Mouse (Mus musculus) MEL (cell line): ENCODE results near the gene Ppargc1a. TPM values are rescaled to one million over a fixed set of nuclear protein-coding genes. Genes with fewer than 3 reads are reported as not detected.

Source experiments
- DNase-seq: peaks from one replicate; pipeline ENCODE4 v3.0.0; 2011; ENCODE audit warnings: low read depth, low spot score
- H3K27ac ChIP-seq: 2 replicates; pipeline ENCODE4 v1.5.1; 2012; ENCODE audit warnings: low read depth, mild to moderate bottlenecking, control low read depth, low read length, moderate library complexity; ENCODE audit not compliant: control insufficient read depth
- H3K27me3 ChIP-seq, 2 experiments: fragments of 150-350 bp in 1 of 2; sonication (generic) in 1 of 2; 2 replicates each; pipeline ENCODE4 v1.6.1; 2012; ENCODE audit warnings: low read length in 2 of 2, mild to moderate bottlenecking in 2 of 2, improper control_type of control experiment in 1 of 2, moderate library complexity in 1 of 2; ENCODE audit not compliant: insufficient read depth in 2 of 2, control insufficient read depth in 1 of 2
- H3K36me3 ChIP-seq, 2 experiments: 2 replicates each; pipeline ENCODE4 v1.6.1; 2012 to 2014; ENCODE audit warnings: low read length in 2 of 2, improper control_type of control experiment in 1 of 2, inconsistent platforms in 1 of 2, mild to moderate bottlenecking in 1 of 2; ENCODE audit not compliant: insufficient read depth in 2 of 2, control insufficient read depth in 1 of 2
- H3K4me1 ChIP-seq, 2 experiments: fragments of 150-350 bp in 1 of 2; sonication (generic) in 1 of 2; 2 replicates each; pipeline ENCODE4 v1.6.1; 2012; ENCODE audit warnings: low read length in 2 of 2, improper control_type of control experiment in 1 of 2, mild to moderate bottlenecking in 1 of 2; ENCODE audit not compliant: insufficient read depth in 2 of 2, control insufficient read depth in 1 of 2
- H3K4me3 ChIP-seq, 2 experiments: fragments of 150-350 bp in 1 of 2; sonication (generic) in 1 of 2; 2 replicates each; pipeline ENCODE4 v1.5.1; 2012; ENCODE audit warnings: low read depth in 2 of 2, low read length in 2 of 2, mild to moderate bottlenecking in 2 of 2, moderate library complexity in 2 of 2, control low read depth in 1 of 2, improper control_type of control experiment in 1 of 2; ENCODE audit not compliant: control insufficient read depth in 1 of 2, insufficient read depth in 1 of 2
- H3K79me2 ChIP-seq: 2 replicates; pipeline ENCODE4 v1.6.1; 2012; ENCODE audit warnings: mild to moderate bottlenecking, low read length, moderate library complexity; ENCODE audit not compliant: control insufficient read depth, poor library complexity, insufficient read depth
- H3K9ac ChIP-seq: 2 replicates; pipeline ENCODE4 v1.6.1; 2012; ENCODE audit warnings: low read depth, mild to moderate bottlenecking, control low read depth, low read length, moderate library complexity; ENCODE audit not compliant: control insufficient read depth, poor library complexity, severe bottlenecking
- H3K9me3 ChIP-seq: fragments of 150-350 bp; sonication (generic); replicated peaks from 2 replicates; pipeline ENCODE4 v1.6.1; 2012; ENCODE audit warnings: mild to moderate bottlenecking, low read length, improper control_type of control experiment, moderate library complexity; ENCODE audit not compliant: insufficient read depth
- BHLHE40 ChIP-seq: IDR thresholded peaks from 2 replicates; pipeline ENCODE4 v1.6.1; 2012; ENCODE audit warnings: low read depth, mild to moderate bottlenecking, inconsistent platforms, low read length, improper control_type of control experiment, borderline replicate concordance
- CHD2 ChIP-seq: IDR thresholded peaks from 2 replicates; pipeline ENCODE4 v1.6.1; 2011; ENCODE audit warnings: low read length, improper control_type of control experiment
- GATA1 ChIP-seq: IDR thresholded peaks from 2 replicates; pipeline ENCODE4 v1.6.1; 2011; ENCODE audit warnings: low read depth, low read length, improper control_type of control experiment
- HCFC1 ChIP-seq: IDR thresholded peaks from 2 replicates; pipeline ENCODE4 v1.6.1; 2012; ENCODE audit warnings: low read depth, mild to moderate bottlenecking, inconsistent platforms, low read length, improper control_type of control experiment, moderate library complexity
- KAT2A ChIP-seq: conservative IDR thresholded peaks from 2 replicates; pipeline ENCODE4 v1.6.1; 2012; ENCODE audit warnings: low read depth, low read length, improper control_type of control experiment, inconsistent platforms
- MEF2A ChIP-seq: IDR thresholded peaks from 2 replicates; pipeline ENCODE4 v1.6.1; 2014; ENCODE audit warnings: low read depth, mild to moderate bottlenecking, inconsistent platforms, low read length, improper control_type of control experiment; ENCODE audit not compliant: poor library complexity, insufficient replicate concordance, severe bottlenecking; ENCODE audit errors: extremely low read depth
- MXI1 ChIP-seq: IDR thresholded peaks from 2 replicates; pipeline ENCODE4 v1.6.1; 2011; ENCODE audit warnings: mild to moderate bottlenecking, low read depth, low read length, improper control_type of control experiment
- MYC ChIP-seq: IDR thresholded peaks from 2 replicates; pipeline ENCODE4 v1.6.1; 2011; ENCODE audit warnings: low read depth, mild to moderate bottlenecking, low read length, improper control_type of control experiment, moderate library complexity
- POLR2AphosphoS2 ChIP-seq: IDR thresholded peaks from 2 replicates; pipeline ENCODE4 v1.6.1; 2011; ENCODE audit warnings: low read length, improper control_type of control experiment
- POLR2AphosphoS5 ChIP-seq: IDR thresholded peaks from 2 replicates; pipeline ENCODE4 v1.6.1; 2012; ENCODE audit warnings: low read depth, borderline replicate concordance, mild to moderate bottlenecking, inconsistent platforms, low read length, moderate library complexity, mixed read lengths
- RCOR1 ChIP-seq: IDR thresholded peaks from 2 replicates; pipeline ENCODE4 v1.6.1; 2012; ENCODE audit warnings: low read depth, mild to moderate bottlenecking, inconsistent platforms, low read length, improper control_type of control experiment
- TBP ChIP-seq: IDR thresholded peaks from 2 replicates; pipeline ENCODE4 v1.8.0; 2011; ENCODE audit warnings: low read depth, low read length, improper control_type of control experiment
- TCF12 ChIP-seq: IDR thresholded peaks from 2 replicates; pipeline ENCODE4 v1.6.1; 2014; ENCODE audit warnings: low read depth, mild to moderate bottlenecking, inconsistent platforms, low read length, improper control_type of control experiment, moderate library complexity
- UBTF ChIP-seq: IDR thresholded peaks from 2 replicates; pipeline ENCODE4 v1.6.1; 2012; ENCODE audit warnings: low read depth, mild to moderate bottlenecking, inconsistent platforms, low read length, improper control_type of control experiment, moderate library complexity, borderline replicate concordance; ENCODE audit not compliant: insufficient read depth
- ZKSCAN1 ChIP-seq: IDR thresholded peaks from 2 replicates; pipeline ENCODE4 v1.6.1; 2012; ENCODE audit warnings: low read depth, mild to moderate bottlenecking, inconsistent platforms, low read length, improper control_type of control experiment, moderate library complexity
- ZNF384 ChIP-seq: IDR thresholded peaks from 2 replicates; pipeline ENCODE4 v1.6.1; 2012; ENCODE audit warnings: low read depth, mild to moderate bottlenecking, inconsistent platforms, low read length, improper control_type of control experiment
- polyA plus RNA-seq, 2 experiments: library from polyadenylated mRNA; stranded (reverse) in 1 of 2; unstranded in 1 of 2; fragments of >175 nt in 1 of 2; fragments of >200 nt in 1 of 2; gene quantifications; 2 replicates each; pipeline versions ENCODE4 v1.2.1 to v1.2.4; 2012; ENCODE audit warnings: low replicate concordance in 2 of 2, low read depth in 1 of 2; ENCODE audit not compliant: insufficient read length in 2 of 2, insufficient read depth in 1 of 2, missing spikeins in 1 of 2
- total RNA-seq: library from RNA; depleted of rRNA; stranded (reverse); fragments of 300-350 nt; gene quantifications from 2 replicates; pipeline ENCODE4 v1.2.3, GENCODE M21; 2012

The Ppargc1a gene
- total and polyA plus RNA-seq, 3 experiments: 0.04 to 0.06 TPM; not detected in 1

GRCm38 (mm10) chr5:51504654-51505053, 62.9 kb downstream of the Ppargc1a start:
- no peaks in the 10 kb centered on the region for H3K36me3 ChIP-seq
- H3K27ac ChIP-seq: no peak overlapping the region
- H3K9me3 ChIP-seq: no peaks in the 10 kb centered on the region
- H3K4me3 ChIP-seq: no peak overlapping the region
- no peaks in the 10 kb centered on the region for H3K79me2 ChIP-seq
- no peaks in the 10 kb centered on the region for H3K27me3 ChIP-seq
- no peak for DNase-seq
- no peak for TF ChIP-seq ZNF384
- TF ChIP-seq UBTF: no peak
- TF ChIP-seq MXI1: no peak
- TF ChIP-seq KAT2A: no peak
- no peaks in the 10 kb centered on the region for H3K4me1 ChIP-seq
- no peak overlapping the region for H3K9ac ChIP-seq

GRCm38 (mm10) chr5:51497910-51498517, 69.5 kb downstream of the Ppargc1a start:
- Histone ChIP-seq H3K36me3 (no peaks in the 10 kb centered on the region), H3K9ac (no peak overlapping the region), H3K9me3 (no peaks in the 10 kb centered on the region), H3K4me3 (no peak overlapping the region), H3K27ac (no peak overlapping the region), H3K4me1 (no peaks in the 10 kb centered on the region), H3K79me2 (no peaks in the 10 kb centered on the region), H3K27me3 (no peaks in the 10 kb centered on the region)
- no peak for DNase-seq
- TF ChIP-seq TBP (no peak), CHD2 (no peak), TCF12 (no peak), MXI1 (no peak), BHLHE40 (no peak), POLR2AphosphoS5 (no peak), ZKSCAN1 (no peak), MEF2A (no peak), RCOR1 (no peak), POLR2AphosphoS2 (no peak), MYC (no peak), GATA1 (no peak), HCFC1 (no peak)
